Mouse (Mus musculus) brain, embryonic 18.5 days (tissue): ENCODE measurements around the gene Stub1.
A peak's percentile ranks its signal among the peaks of the same experiment; 100 is the strongest.

Source experiments
- DNase-seq: peaks from one replicate; pipeline ENCODE4 v3.0.0-alpha.2; 2012; ENCODE audit warnings: low read depth, low spot score

Stub1 gene

GRCm38 (mm10) chr17:25837076-25837410 is 3.8 kb upstream of the Stub1 start, which contains the start of gene Rhbdl1:
Gene Rhbdl1 (minus strand): TSS chr17:25837295.
- DNase-seq: no peak

GRCm38 (mm10) chr17:25836397-25837075 is 3.3 kb upstream of the Stub1 start:
- DNase-seq: no peak

GRCm38 (mm10) chr17:25835816-25836215 is 2.6 kb upstream of the Stub1 start:
- no peak for DNase-seq

GRCm38 (mm10) chr17:25835301-25835700 is 2.1 kb upstream of the Stub1 start:
- DNase-seq: no peak

GRCm38 (mm10) chr17:25834595-25835222 is 1.5 kb upstream of the Stub1 start:
- DNase-seq: no peak

- DNase-seq: no peak
These were observed 874 bp upstream of the Stub1 start for GRCm38 (mm10) chr17:25833961-25834594.

GRCm38 (mm10) chr17:25832436-25833290 is 541 bp downstream of the Stub1 start:
- DNase-seq: peak; percentile 95

GRCm38 (mm10) chr17:25831451-25832281 is 1.5 kb downstream of the Stub1 start:
- DNase-seq: no peak

GRCm38 (mm10) chr17:25830806-25831431 is 2.3 kb downstream of the Stub1 start:
- DNase-seq: no peak

GRCm38 (mm10) chr17:25830200-25830753 is 2.9 kb downstream of the Stub1 start:
- DNase-seq: no peak

GRCm38 (mm10) chr17:25829558-25830017 is 3.6 kb downstream of the Stub1 start:
- DNase-seq: no peak

GRCm38 (mm10) chr17:25828712-25829557 is 4.3 kb downstream of the Stub1 start, which contains the start of gene Jmjd8:
Gene Jmjd8 (plus strand): TSS chr17:25828867.
- DNase-seq: peak; percentile 82

- no peak for DNase-seq
These were observed 5.0 kb downstream of the Stub1 start for GRCm38 (mm10) chr17:25828223-25828594.

- DNase-seq: no peak
These were observed 5.5 kb downstream of the Stub1 start for GRCm38 (mm10) chr17:25827546-25828222.

- DNase-seq: no peak
These were observed 6.2 kb downstream of the Stub1 start for GRCm38 (mm10) chr17:25827011-25827410.

- DNase-seq: no peak
These were observed 7.1 kb downstream of the Stub1 start for GRCm38 (mm10) chr17:25825984-25826570.

GRCm38 (mm10) chr17:25825311-25825710 is 7.9 kb downstream of the Stub1 start:
- DNase-seq: no peak
